Mouse (Mus musculus): ENCODE measurements around the gene Klk15.
A peak's percentile ranks its signal among the peaks of the same experiment; 100 is the strongest.

GRCm38 (mm10) chr7:43894836-43895235 is 38.7 kb upstream of the Klk15 start:
- TF ChIP-seq CTCF (IDR thresholded peaks at IDR 0.05) = peak; percentile 96
- no peak for TF ChIP-seq EP300 (IDR thresholded peaks at IDR 0.05)

Measured in lung, postnatal 0 days (tissue).